Mouse (Mus musculus): ENCODE measurements around the gene Prkcz.
A peak's percentile ranks its signal among the peaks of the same experiment; 100 is the strongest.
"Not testable (repeated sequence)": the region's sequence is repeated elsewhere in the genome, so short reads cannot be mapped to it uniquely, and the experiment has no call there.

The Prkcz gene

GRCm38 (mm10) chr4:155283585-155283984, 77.6 kb downstream of the Prkcz start:
- DNase-seq (ENCODE audit: low read depth, low spot score) = no peak

GRCm38 (mm10) chr4:155283001-155283503, 78.1 kb downstream of the Prkcz start:
- peak; percentile 45 for DNase-seq (ENCODE audit: low read depth, low spot score)

- no peak for DNase-seq (ENCODE audit: low read depth, low spot score)
These were observed 78.9 kb downstream of the Prkcz start for GRCm38 (mm10) chr4:155282231-155282630.

- DNase-seq (ENCODE audit: low read depth, low spot score) = no peak
These were observed 79.5 kb downstream of the Prkcz start for GRCm38 (mm10) chr4:155281652-155282051.

GRCm38 (mm10) chr4:155281227-155281626, 79.9 kb downstream of the Prkcz start:
- no peak for DNase-seq (ENCODE audit: low read depth, low spot score)

GRCm38 (mm10) chr4:155280768-155281121, 80.4 kb downstream of the Prkcz start:
- no peak for DNase-seq (ENCODE audit: low read depth, low spot score)

GRCm38 (mm10) chr4:155279926-155280767, 81.0 kb downstream of the Prkcz start:
- no peak for DNase-seq (ENCODE audit: low read depth, low spot score)

- no peak for DNase-seq (ENCODE audit: low read depth, low spot score)
These were observed 82.1 kb downstream of the Prkcz start for GRCm38 (mm10) chr4:155279054-155279453.

GRCm38 (mm10) chr4:155277963-155278362, 83.2 kb downstream of the Prkcz start:
- no peak for DNase-seq (ENCODE audit: low read depth, low spot score)

- DNase-seq (ENCODE audit: low read depth, low spot score) = no peak
These were observed 86.3 kb downstream of the Prkcz start for GRCm38 (mm10) chr4:155274851-155275250.

- DNase-seq (ENCODE audit: low read depth, low spot score) = no peak
These were observed 86.7 kb downstream of the Prkcz start for GRCm38 (mm10) chr4:155274451-155274850.

GRCm38 (mm10) chr4:155268382-155268781, 92.8 kb downstream of the Prkcz start:
- no peak for DNase-seq (ENCODE audit: low read depth, low spot score)

- DNase-seq (ENCODE audit: low read depth, low spot score) = no peak
These were observed 93.5 kb downstream of the Prkcz start for GRCm38 (mm10) chr4:155267639-155268175.

GRCm38 (mm10) chr4:155267047-155267543, 94.1 kb downstream of the Prkcz start:
- no peak for DNase-seq (ENCODE audit: low read depth, low spot score)

GRCm38 (mm10) chr4:155264521-155265321, 96.4 kb downstream of the Prkcz start:
- no peak for DNase-seq (ENCODE audit: low read depth, low spot score)

GRCm38 (mm10) chr4:155252253-155252652, 108.9 kb downstream of the Prkcz start:
- no peak for DNase-seq (ENCODE audit: low read depth, low spot score)

GRCm38 (mm10) chr4:155251147-155251546, 110.0 kb downstream of the Prkcz start:
- DNase-seq (ENCODE audit: low read depth, low spot score) = no peak

- no peak for DNase-seq (ENCODE audit: low read depth, low spot score)
These were observed 110.6 kb downstream of the Prkcz start for GRCm38 (mm10) chr4:155250361-155251117.

- DNase-seq (ENCODE audit: low read depth, low spot score) = peak; percentile 79
These were observed 111.4 kb downstream of the Prkcz start, which contains the start of gene Faap20 for GRCm38 (mm10) chr4:155249648-155250351. TSS of gene Faap20 (plus strand) at chr4:155249802.

- peak; percentile 95 for DNase-seq (ENCODE audit: low read depth, low spot score)
These were observed 111.9 kb downstream of the Prkcz start for GRCm38 (mm10) chr4:155249257-155249647.

GRCm38 (mm10) chr4:155248054-155248453, 113.1 kb downstream of the Prkcz start:
- not testable (repeated sequence) for DNase-seq (ENCODE audit: low read depth, low spot score)

Measured in embryo, embryonic 11.5 days (tissue).